Mouse (Mus musculus): Measurements from ENCODE around the gene Vwa8. TPM values are rescaled to one million over a fixed set of nuclear protein-coding genes. Genes with fewer than 3 reads are reported as not detected.

Vwa8 gene
- polyA plus RNA-seq, 1 experiment: 11.2 TPM

DNA sequence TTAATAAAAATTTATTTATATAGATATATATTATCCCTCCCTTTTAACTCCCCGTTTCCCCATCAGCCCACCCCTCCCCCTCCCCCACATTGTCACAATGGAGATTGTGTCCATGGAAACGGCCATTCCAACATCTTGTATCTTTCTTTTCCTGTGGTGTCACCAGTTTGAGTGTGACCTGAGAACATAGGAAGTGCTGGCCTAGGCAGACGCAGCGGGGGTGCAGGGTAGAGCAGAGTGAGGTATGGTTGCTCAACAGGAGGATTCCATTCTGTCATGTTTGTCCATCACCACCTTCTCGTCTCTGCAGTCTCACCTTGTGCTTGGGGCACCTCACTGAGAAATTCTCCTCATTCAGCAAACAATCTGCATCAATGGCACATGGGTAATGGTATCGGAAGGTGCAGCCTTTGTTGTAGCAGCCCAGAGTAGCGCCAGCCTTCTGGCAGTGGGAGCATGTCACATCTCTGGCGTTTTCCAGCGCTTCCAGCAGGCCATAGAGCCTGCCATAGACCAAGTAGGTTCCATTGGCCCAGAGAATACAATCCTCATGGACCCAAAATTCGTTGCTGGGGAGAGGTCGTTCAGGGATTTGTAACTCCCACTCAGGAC, 363.6 kb downstream of the Vwa8 start:
- no peak overlapping the region for H3K4me3 ChIP-seq (ENCODE audit: low read depth, low read length)
- 87% methylated on average over 11 of the region's 11 CpGs for WGBS
- no peaks in the 10 kb centered on the region for H3K4me1 ChIP-seq (ENCODE audit: control insufficient read depth, insufficient read depth, insufficient read length, low read length)

DNA sequence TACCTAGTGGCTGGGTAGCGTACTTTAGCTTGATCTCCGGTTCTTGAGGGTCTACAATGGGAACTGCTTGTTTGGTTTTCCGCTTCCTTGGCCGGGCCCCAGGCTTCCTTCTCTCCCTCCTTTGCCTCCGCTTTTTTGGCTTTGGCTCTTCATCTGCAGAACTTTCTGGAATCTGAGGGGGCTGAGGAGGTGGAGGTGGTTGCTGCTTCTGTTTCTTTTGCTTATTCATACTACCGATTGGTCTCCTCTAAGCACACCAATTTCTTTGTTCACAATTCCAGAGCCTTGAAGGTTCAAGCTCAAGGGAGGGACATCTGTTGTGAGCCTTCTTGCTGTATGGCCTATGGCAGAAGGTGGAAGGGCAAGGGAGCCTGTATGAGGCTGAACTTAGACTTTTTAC, 365.3 kb downstream of the Vwa8 start:
- 89% methylated on average over 6 of the region's 6 CpGs for WGBS
- TF ChIP-seq CTCF (IDR thresholded peaks at IDR 0.05; ENCODE audit: extremely low read depth, insufficient read length, insufficient replicate concordance, low read depth, low read length) (no peak), POLR2A (IDR thresholded peaks at IDR 0.05; ENCODE audit: low read depth, low read length) (no peak)
- Histone ChIP-seq H3K4me3 (ENCODE audit: low read depth, low read length) (no peak overlapping the region), H3K27me3 (ENCODE audit: control insufficient read depth, insufficient read depth, low read length) (no peaks in the 10 kb centered on the region), H3K4me1 (ENCODE audit: control insufficient read depth, insufficient read depth, insufficient read length, low read length) (no peaks in the 10 kb centered on the region), H3K27ac (ENCODE audit: insufficient read depth, low read depth, low read length) (no peak overlapping the region), H3K36me3 (ENCODE audit: control insufficient read depth, insufficient read depth, low read length) (no peaks in the 10 kb centered on the region)

More for the DNA sequence above, 363.6 kb downstream of the Vwa8 start:
- no peak for TF ChIP-seq POLR2A (IDR thresholded peaks at IDR 0.05; ENCODE audit: low read depth, low read length)
- no peak for TF ChIP-seq CTCF (IDR thresholded peaks at IDR 0.05; ENCODE audit: extremely low read depth, insufficient read length, insufficient replicate concordance, low read depth, low read length)
- Histone ChIP-seq H3K36me3 (ENCODE audit: control insufficient read depth, insufficient read depth, low read length) (no peaks in the 10 kb centered on the region), H3K27me3 (ENCODE audit: control insufficient read depth, insufficient read depth, low read length) (no peaks in the 10 kb centered on the region), H3K27ac (ENCODE audit: insufficient read depth, low read depth, low read length) (no peak overlapping the region)

DNA sequence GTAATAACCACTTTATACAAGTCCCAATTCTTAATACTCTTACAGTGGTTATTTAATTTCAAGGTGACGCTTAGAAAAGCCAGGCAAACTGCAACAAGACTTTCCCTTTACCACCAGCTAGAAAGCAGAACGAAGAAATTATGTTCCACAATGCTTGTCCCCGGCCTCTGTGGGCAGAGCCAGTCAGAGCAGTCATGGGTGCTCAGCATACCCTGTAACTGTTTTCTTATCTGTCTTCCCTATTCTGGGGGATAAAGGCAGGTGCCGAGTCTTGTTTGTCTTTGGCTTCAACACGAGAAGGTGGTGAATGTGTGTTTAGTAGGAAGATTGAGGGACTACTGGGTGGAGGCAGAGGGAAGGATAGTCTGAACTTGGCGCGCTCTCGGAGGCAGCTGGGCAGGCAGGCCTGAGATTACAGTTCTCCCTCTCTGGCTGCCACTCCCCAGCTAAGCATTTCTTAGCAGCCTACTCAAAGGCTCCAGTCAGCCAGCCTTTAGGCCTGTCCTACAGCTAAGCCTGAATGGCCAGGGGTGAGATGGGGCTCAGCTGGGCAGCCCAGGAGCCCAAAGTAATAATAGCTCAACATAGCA, 365.9 kb downstream of the Vwa8 start:
- Histone ChIP-seq H3K36me3 (ENCODE audit: control insufficient read depth, insufficient read depth, low read length) (no peaks in the 10 kb centered on the region), H3K4me1 (ENCODE audit: control insufficient read depth, insufficient read depth, insufficient read length, low read length) (no peaks in the 10 kb centered on the region), H3K27me3 (ENCODE audit: control insufficient read depth, insufficient read depth, low read length) (no peaks in the 10 kb centered on the region), H3K27ac (ENCODE audit: insufficient read depth, low read depth, low read length) (no peak overlapping the region), H3K4me3 (ENCODE audit: low read depth, low read length) (no peak overlapping the region)
- WGBS: 25% methylated on average over 8 of the region's 8 CpGs
- TF ChIP-seq CTCF (IDR thresholded peaks at IDR 0.05; ENCODE audit: extremely low read depth, insufficient read length, insufficient replicate concordance, low read depth, low read length) (no peak), POLR2A (IDR thresholded peaks at IDR 0.05; ENCODE audit: low read depth, low read length) (no peak)

DNA sequence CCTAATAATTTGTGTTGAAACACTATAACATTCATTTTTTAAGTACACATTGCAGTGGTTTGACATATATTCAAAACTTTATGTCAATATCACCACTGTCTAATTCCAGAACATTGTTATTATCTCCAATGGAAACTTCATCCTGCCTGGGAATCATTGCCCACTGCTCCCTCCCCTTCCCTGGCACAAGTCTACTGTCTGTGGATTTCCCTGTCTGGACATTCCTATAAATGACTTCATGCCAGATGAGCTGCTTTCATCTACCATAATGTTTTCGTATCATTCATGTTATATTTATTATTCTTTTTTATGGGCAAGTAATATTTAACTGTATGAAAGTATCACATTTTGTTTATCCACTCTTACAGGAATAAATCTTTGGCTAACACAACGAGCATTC, 367.5 kb downstream of the Vwa8 start:
- Histone ChIP-seq H3K36me3 (ENCODE audit: control insufficient read depth, insufficient read depth, low read length) (no peaks in the 10 kb centered on the region), H3K27ac (ENCODE audit: insufficient read depth, low read depth, low read length) (no peak overlapping the region), H3K4me1 (ENCODE audit: control insufficient read depth, insufficient read depth, insufficient read length, low read length) (no peaks in the 10 kb centered on the region), H3K27me3 (ENCODE audit: control insufficient read depth, insufficient read depth, low read length) (no peaks in the 10 kb centered on the region), H3K4me3 (ENCODE audit: low read depth, low read length) (no peak overlapping the region)
- WGBS: 83% methylated on average over 2 of the region's 2 CpGs
- TF ChIP-seq POLR2A (IDR thresholded peaks at IDR 0.05; ENCODE audit: low read depth, low read length) (no peak), CTCF (IDR thresholded peaks at IDR 0.05; ENCODE audit: extremely low read depth, insufficient read length, insufficient replicate concordance, low read depth, low read length) (no peak)

DNA sequence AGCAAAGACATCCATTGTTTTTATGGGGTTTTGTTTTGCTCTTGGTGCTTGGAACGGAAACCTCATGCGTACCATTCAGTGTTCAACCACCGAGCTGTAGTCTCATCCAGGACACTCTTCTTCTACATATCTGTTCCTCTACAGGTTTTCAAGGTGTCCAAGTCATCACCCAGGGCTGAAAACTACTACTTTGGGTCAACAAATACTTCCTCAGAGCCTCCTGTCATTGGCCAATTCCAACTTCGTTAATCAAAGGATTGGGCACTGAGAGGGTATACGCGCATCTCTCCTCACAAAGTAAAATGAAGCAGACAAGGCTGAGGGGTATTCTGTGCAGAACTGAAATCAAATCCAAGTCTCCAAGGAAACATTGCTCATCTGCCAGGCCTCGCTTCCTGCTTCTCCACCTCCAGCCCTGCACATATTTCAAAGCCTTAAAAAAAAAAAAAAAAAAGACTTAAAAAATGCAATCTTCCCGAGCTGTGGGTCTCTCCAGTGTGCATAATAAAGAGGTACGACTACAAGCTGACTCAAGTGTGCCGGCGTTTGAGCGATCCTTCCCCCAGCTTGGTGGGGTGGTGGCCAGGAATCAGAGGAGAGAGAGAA, 374.7 kb downstream of the Vwa8 start:
- no peak overlapping the region for H3K27ac ChIP-seq (ENCODE audit: insufficient read depth, low read depth, low read length)
- TF ChIP-seq CTCF (IDR thresholded peaks at IDR 0.05; ENCODE audit: extremely low read depth, insufficient read length, insufficient replicate concordance, low read depth, low read length) (no peak), POLR2A (IDR thresholded peaks at IDR 0.05; ENCODE audit: low read depth, low read length) (no peak)
- H3K4me3 ChIP-seq (ENCODE audit: low read depth, low read length): no peak overlapping the region
- no peaks in the 10 kb centered on the region for H3K27me3 ChIP-seq (ENCODE audit: control insufficient read depth, insufficient read depth, low read length)
- H3K4me1 ChIP-seq (ENCODE audit: control insufficient read depth, insufficient read depth, insufficient read length, low read length): no peaks in the 10 kb centered on the region
- H3K36me3 ChIP-seq (ENCODE audit: control insufficient read depth, insufficient read depth, low read length): no peaks in the 10 kb centered on the region
- 92% methylated on average over 12 of the region's 12 CpGs for WGBS

DNA sequence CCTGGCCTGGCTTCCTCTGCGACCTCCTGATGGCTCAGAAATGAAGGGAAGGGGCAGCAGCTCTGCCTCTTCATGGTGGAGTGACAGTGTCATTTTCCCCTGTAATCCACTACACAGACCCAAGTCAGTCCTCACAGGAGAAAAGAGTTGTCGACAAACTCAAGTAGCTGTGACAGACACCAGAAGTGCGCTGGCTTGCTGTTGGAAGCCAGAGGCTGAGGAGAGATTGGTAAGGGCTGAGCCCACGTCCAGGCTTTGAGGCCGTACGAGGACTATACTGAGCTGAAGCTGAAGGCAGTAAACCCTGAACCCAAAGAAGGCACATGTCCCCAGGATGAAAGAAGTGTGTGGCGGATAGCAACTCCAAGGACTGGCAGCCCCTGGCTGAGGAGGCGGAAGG, 376.6 kb downstream of the Vwa8 start:
- no peaks in the 10 kb centered on the region for H3K27me3 ChIP-seq (ENCODE audit: control insufficient read depth, insufficient read depth, low read length)
- TF ChIP-seq POLR2A (IDR thresholded peaks at IDR 0.05; ENCODE audit: low read depth, low read length): no peak
- no peak for TF ChIP-seq CTCF (IDR thresholded peaks at IDR 0.05; ENCODE audit: extremely low read depth, insufficient read length, insufficient replicate concordance, low read depth, low read length)
- no peaks in the 10 kb centered on the region for H3K4me1 ChIP-seq (ENCODE audit: control insufficient read depth, insufficient read depth, insufficient read length, low read length)
- no peak overlapping the region for H3K4me3 ChIP-seq (ENCODE audit: low read depth, low read length)
- H3K36me3 ChIP-seq (ENCODE audit: control insufficient read depth, insufficient read depth, low read length): no peaks in the 10 kb centered on the region
- no peak overlapping the region for H3K27ac ChIP-seq (ENCODE audit: insufficient read depth, low read depth, low read length)
- 91% methylated on average over 8 of the region's 8 CpGs for WGBS

DNA sequence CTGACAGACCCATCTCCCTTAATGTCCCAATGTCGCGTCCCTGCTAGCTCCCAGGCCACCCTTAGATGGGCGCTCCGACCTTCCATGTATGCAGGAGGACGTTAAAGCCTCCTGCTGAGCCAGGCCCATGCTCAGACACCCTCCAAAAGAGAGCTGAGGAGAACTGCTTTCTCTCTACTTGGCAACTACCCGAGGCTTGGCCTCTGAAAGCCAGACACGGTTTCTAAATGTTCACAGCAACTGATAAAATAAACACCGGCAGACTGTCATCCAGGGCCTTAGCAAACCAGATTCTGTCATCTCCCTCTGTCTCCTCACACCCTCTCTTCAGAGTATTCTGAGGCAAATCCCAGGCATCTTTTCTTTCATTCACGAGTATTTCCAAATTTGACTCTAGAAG, 377.2 kb downstream of the Vwa8 start:
- no peaks in the 10 kb centered on the region for H3K4me1 ChIP-seq (ENCODE audit: control insufficient read depth, insufficient read depth, insufficient read length, low read length)
- TF ChIP-seq POLR2A (IDR thresholded peaks at IDR 0.05; ENCODE audit: low read depth, low read length) (no peak), CTCF (IDR thresholded peaks at IDR 0.05; ENCODE audit: extremely low read depth, insufficient read length, insufficient replicate concordance, low read depth, low read length) (no peak)
- H3K4me3 ChIP-seq (ENCODE audit: low read depth, low read length): no peak overlapping the region
- H3K36me3 ChIP-seq (ENCODE audit: control insufficient read depth, insufficient read depth, low read length): no peaks in the 10 kb centered on the region
- H3K27me3 ChIP-seq (ENCODE audit: control insufficient read depth, insufficient read depth, low read length): no peaks in the 10 kb centered on the region
- 79% methylated on average over 9 of the region's 9 CpGs for WGBS
- H3K27ac ChIP-seq (ENCODE audit: insufficient read depth, low read depth, low read length): no peak overlapping the region

Measured in small intestine, adult 2 months (tissue).